In genomic region chr11:115341866-115342265, GRCm38 (mm10) we compare ENCODE assay signal across 24 mouse cellular contexts. TPM values are rescaled to one million over a fixed set of nuclear protein-coding genes. Genes with fewer than 3 reads are reported as not detected.
"Had no signal": no experiment of that assay in that cellular context is flagged by ENCODE, and none has a peak within 500 bp of the region (broad histone marks: within the 10 kb centered on the region; RNA-seq: fewer than 3 reads in every experiment).

No protein-coding gene starts in this region.

- H3K9me3 ChIP-seq: lung, embryonic 15.5 days; megakaryocyte, embryonic 14.5 days; midbrain, embryonic 13.5 days; midbrain, embryonic 15.5 days; neural tube, embryonic 12.5 days; stomach, embryonic 15.5 days had no signal

- H3K36me3 ChIP-seq: lung, embryonic 15.5 days; midbrain, embryonic 13.5 days; midbrain, embryonic 15.5 days; neural tube, embryonic 12.5 days; stomach, embryonic 15.5 days had no signal

- H3K9ac ChIP-seq: liver, embryonic 14.5 days; lung, embryonic 15.5 days; midbrain, embryonic 13.5 days; midbrain, embryonic 15.5 days; neural tube, embryonic 12.5 days; stomach, embryonic 15.5 days had no signal

- H3K4me3 ChIP-seq: lung, embryonic 15.5 days; megakaryocyte, embryonic 14.5 days; midbrain, embryonic 13.5 days; midbrain, embryonic 15.5 days; neural tube, embryonic 12.5 days; stomach, embryonic 15.5 days had no signal

- ATAC-seq: lung, postnatal 0 days; midbrain, embryonic 13.5 days; midbrain, embryonic 15.5 days had no signal

- H3K4me1 ChIP-seq: lung, embryonic 15.5 days; midbrain, embryonic 15.5 days; neural tube, embryonic 12.5 days had no signal

- H3K27ac ChIP-seq: liver, embryonic 14.5 days; lung, embryonic 15.5 days; macrophage; midbrain, embryonic 13.5 days; midbrain, embryonic 15.5 days; neural tube, embryonic 12.5 days; stomach, embryonic 15.5 days had no signal

- DNase-seq: lung, adult 18-20 months; lung, postnatal 14 days; lung, postnatal 36 days; right cerebral cortex, postnatal 14 days; thymus, adult 2 months; thymus, postnatal 25 days; thymus, postnatal 4 days had no signal

- H3K4me2 ChIP-seq: liver, embryonic 11.5 days; lung, embryonic 15.5 days; midbrain, embryonic 11.5 days; midbrain, embryonic 13.5 days; midbrain, embryonic 15.5 days; neural tube, embryonic 12.5 days; stomach, embryonic 15.5 days had no signal

RNA-seq across cellular contexts. Expression of gene Otop3, which starts 7.3 kb away (rescaled TPM):
- total RNA-seq: megakaryocyte progenitor cell, adult 5-6 weeks; monocyte, adult 5-6 weeks; neutrophil, adult 5-6 weeks had no signal
- polyA plus RNA-seq: liver, embryonic 11.5 days; liver, embryonic 14.5 days; lung, embryonic 15.5 days; lung, postnatal 0 days; macrophage; spleen, adult 2 months had no signal

RNA-seq across cellular contexts. Expression of gene Ush1g, which starts 20.0 kb away (rescaled TPM):
- total RNA-seq: megakaryocyte progenitor cell, adult 5-6 weeks; midbrain, postnatal 0 days; monocyte, adult 5-6 weeks; neutrophil, adult 5-6 weeks had no signal
- polyA plus RNA-seq: lung, embryonic 15.5 days; lung, postnatal 0 days; macrophage had no signal

RNA-seq across cellular contexts. Expression of gene Hid1, which starts 25.7 kb away (rescaled TPM):
- polyA plus RNA-seq: macrophage had no signal

RNA-seq across cellular contexts. Expression of gene Otop2, which starts 34.9 kb away (rescaled TPM):
- total RNA-seq: megakaryocyte progenitor cell, adult 5-6 weeks; monocyte, adult 5-6 weeks; neutrophil, adult 5-6 weeks had no signal
- polyA plus RNA-seq: liver, embryonic 11.5 days; liver, embryonic 14.5 days; liver, embryonic 16.5 days; lung, embryonic 15.5 days; lung, postnatal 0 days; macrophage; midbrain, embryonic 11.5 days; midbrain, embryonic 13.5 days; midbrain, embryonic 15.5 days; neural tube, embryonic 12.5 days; spleen, adult 2 months had no signal

RNA-seq across cellular contexts. Expression of gene Cdr2l, which starts 39.9 kb away (rescaled TPM):
- total RNA-seq: monocyte, adult 5-6 weeks had no signal
- polyA plus RNA-seq: macrophage had no signal
